Mouse (Mus musculus) spleen, postnatal 10 days (tissue): ENCODE data around the gene Exph5.

Source experiments
- DNase-seq, 2 experiments: peaks; one replicate each; pipeline ENCODE4 v3.0.0; 2021 to 2022; ENCODE audit warnings: low spot score in 2 of 2

Exph5 gene

DNA sequence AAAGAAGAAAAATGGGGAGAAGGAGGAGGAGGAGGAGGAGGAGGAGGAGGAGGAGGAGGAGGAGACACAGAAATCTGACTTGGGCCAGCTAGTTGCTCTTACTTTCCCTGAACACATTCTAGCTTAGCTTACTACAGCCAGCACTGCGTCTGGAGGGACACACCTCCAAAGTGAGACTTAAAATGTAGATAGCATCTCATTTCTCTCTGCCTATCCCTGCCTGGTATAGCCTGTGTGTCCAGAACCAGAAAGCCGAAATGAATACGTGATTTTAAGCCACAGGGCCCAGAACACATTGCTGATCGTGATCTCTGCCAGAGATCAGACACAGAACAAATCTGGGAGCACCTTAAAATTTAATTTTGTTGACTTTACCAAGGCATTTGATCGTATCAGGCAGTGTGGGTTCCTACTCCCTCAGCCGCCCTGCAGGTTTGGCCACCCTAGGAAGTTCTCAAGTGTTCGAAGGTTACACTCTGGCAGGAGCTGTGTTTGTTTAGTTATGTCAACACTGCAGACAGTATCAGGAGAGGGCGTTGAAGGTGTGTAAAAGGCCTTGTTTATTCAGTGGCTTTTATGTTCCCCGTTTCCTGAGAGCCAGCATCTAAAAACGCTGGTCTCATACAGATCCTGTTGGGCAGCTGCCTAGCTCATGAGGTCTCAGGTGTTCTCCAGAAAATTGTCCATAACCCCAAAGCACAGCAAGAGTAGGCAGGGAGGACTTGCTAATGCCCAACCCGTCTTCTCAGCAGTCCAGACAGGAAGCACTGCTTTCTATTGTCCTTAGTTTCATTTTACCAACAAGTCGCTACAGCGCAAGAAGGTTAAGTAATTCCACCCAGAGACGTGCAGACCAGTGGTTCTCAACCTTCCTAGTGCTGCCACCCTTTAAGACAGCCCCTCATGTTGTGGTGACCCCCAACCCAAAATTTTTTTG, 55.0 kb downstream of the Exph5 start:
- DNase-seq, result no peak

DNA sequence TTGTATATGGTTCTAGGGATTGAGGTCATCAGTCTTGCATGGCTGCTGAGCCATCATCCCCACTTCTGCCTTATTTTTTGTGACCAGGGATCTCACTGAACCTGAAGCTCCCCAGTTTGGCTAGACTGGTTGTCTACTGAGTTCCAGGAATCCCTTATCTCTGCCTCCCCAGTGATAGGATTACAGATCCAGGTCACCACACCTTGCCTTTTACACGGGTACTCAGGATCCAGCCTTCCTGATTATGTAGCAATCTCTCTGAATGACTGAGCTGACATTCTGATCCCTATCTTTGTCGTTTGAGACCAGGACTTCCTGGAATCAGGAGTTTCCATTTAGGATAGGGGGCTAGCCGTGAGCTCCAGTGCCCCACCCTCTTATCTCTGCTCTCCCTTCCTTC, 69.9 kb downstream of the Exph5 start:
- no peak for DNase-seq

DNA sequence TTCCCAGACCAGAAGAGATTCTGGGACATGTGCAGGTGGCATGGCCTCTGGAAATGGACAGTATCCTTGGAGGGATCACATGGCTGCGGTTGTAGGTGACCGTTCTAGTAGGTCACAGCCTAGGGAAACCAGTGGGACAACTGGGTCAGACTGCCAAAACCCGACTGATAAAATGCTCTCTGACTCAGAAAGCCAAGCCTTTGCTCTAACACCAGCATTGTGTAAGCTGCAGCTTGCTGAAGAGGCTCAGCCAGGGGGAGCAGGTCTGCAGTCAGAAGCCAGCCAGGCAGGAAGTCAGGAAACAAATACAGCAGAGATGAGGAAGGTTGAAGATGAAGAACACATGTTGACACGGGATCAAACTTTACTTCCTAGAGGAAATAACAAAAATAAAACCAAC, 74.4 kb downstream of the Exph5 start:
- no peak for DNase-seq

DNA sequence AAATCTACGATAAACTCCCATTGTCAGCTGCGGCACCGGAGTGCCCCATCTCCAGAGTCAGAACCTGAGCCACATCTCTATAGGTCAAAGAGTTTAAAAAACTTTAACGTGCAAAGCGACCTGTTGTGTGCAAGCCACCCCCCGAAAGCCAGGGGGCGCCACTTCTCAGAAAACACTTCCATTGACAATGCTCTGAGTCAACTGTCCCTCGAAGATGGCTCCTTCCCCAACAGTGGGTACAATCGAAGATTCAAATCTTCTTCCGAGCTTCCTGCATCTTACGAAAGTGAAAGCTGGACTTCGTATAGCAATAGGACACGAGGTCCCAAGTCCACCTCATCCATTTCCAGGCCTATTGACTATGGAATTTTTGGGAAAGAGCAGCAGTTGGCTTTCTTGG, 75.3 kb downstream of the Exph5 start:
- DNase-seq, result peak in 1 of 2 experiments; percentile 56

DNA sequence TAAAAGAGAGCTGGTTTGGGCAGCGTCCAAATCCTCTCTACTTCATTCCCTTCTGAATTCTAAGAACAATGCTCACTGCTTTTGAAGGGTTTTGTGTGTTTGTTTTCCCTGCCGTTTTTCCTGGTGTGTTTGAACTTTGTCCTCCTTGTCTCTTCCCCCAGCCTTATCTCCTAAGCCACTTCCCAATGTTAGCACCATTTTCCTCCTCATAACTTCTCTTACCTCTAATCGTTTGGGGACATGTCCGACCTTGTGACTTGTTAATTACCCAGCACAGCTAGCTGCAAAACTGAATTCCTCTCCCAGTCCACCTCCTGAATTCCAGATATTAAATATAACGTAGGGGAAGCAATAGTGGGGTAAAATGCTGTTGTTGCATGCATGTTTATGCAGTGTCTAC, 76.1 kb downstream of the Exph5 start:
- DNase-seq, result no peak

DNA sequence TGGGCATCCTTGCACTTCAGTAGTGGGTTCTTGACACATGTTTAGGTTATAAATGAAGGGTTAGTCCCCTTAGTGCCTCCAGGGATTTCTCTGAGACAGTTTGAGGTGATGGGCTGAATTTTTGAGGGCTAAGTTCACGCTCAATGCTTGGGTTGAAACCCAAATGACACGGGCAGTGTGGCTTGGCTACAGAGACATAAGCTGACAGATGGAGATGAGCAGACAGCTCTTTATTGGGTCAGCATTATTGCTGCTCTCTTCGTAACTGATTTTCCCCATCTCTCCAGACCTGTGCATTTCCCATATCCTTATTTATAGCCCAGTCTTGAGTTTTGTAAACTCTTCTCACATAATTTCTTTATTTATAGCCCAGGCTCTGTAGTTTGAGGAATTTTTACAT, 76.7 kb downstream of the Exph5 start:
- DNase-seq, result no peak

DNA sequence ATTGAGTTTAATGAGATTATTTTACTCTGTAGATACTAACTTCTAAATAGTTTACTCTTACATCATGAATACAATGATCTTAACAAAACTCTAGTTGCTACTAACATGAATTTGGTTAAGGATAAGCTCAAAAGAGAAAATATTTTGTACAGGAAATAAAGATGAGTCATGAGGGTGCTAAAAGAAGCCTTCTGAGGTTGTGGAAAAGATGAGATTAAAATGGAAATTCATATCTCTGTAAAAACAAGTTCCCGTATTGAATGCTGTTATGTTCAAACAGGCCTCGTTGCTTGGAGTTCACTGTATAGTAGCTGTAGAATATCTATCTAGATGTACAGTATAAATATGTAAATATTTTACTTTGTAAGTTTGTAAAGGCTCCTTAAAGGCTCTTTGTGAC, 79.1 kb downstream of the Exph5 start:
- no peak for DNase-seq

DNA sequence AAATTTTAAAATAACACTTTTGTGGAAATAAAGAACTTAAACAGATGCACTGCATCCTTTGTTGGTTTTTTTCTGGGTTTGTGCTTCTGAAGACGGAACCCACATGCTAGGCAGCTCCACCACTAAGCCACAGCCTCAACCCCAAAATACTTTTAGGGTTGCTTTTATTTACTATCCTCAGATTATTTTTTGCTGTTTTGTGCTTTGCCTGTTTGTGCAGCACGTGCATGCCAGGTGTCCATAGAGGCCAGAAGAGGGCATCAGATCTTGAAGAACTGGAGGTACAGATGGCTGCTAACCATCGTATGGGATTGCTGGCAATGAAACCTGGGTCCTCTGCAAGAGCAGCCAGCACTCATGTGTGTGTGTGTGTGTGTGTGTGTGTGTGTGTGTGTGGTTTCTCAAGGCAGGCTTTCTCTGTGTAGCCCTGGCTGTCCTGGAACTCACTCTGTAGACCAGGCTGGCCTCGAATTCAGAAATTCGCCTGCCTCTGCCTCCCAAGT, 79.7 kb downstream of the Exph5 start:
- no peak for DNase-seq

DNA sequence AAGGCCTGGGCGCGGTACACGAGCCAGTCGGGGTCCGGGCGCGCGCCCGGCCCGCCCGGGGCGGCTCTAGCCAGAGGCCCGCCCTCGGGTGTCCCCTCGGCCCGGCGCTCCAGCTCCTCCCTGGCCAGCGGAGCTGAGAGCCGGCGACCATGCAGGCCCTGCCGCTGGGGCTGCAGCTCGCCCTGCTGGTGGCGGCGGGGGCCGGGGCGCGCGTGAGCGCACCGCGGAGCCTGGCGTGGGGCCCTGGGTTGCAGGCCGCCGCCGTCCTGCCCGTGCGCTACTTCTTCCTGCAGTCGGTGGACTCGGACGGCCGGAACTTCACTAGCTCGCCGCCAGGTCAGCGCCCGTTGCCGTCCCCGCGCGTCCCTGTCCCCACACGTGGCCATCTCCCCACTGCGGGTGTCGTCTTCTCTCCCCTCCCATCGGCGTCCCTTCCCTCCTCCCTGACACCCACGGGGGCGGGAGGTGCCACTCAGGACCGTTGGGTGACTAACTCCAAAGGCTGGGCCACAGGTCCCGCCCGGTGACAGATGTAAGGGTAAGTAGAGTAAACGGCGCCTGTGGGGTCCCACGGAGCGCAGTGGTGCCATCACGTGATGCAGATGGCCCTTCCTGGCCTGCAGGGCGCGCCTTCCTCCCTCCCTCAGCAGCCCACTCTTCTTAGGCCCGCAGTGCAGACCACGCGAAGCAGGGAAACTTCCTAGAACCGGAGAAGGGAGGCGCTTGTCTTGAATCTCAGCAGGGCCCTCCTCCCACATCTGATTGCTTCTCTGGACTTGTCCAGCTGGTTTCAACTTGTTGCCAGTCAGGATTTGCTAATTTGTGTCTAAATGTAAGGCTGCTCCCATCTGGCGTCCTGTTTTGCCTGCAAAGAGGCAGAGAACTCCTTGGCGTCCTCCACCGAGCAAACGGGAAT, 82.7 kb downstream of the Exph5 start, which contains the start of gene Kdelc2:
Gene Kdelc2 (plus strand): TSS at position 75 of the 916 bp plus-strand sequence.
- peak; percentile 22 to 42 for DNase-seq

DNA sequence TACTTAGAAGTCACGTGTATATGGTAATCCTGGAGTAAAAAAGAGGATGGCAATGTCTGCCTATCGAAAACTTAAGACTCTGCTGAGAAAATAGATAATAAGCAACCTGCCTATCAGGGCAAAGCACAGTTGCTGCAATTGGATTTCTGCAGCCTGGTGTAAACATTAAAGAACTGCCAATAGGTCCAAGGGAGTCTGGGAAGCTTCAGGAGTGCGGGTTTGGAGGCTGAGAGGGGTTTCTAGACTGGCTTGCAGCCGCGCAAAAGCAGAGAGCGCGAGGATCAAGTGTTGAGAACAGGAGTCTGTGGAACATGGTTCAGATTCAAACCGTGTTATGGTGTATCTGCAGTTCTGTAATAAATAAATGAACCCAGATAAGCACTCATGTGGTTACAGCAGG, 83.4 kb downstream of the Exph5 start:
- no peak for DNase-seq

DNA sequence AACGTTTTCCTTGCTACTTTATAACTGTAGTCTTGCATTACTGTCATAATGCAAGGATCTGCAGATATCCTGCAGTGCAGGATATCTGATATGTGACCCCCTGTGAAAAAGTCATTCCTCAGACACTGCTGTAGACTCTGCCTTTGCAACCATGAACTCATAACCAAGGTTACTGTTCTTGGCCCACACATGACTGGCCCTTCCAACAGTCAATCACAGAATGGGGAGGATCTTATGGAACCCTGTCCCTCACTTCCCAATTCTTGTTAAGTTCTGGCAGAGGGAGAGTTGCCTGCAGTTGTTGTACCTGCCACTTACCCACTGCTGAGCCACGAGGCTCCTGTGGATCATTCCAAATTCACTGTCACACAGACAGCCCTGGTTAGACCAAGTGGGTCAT, 86.0 kb downstream of the Exph5 start:
- no peak for DNase-seq

DNA sequence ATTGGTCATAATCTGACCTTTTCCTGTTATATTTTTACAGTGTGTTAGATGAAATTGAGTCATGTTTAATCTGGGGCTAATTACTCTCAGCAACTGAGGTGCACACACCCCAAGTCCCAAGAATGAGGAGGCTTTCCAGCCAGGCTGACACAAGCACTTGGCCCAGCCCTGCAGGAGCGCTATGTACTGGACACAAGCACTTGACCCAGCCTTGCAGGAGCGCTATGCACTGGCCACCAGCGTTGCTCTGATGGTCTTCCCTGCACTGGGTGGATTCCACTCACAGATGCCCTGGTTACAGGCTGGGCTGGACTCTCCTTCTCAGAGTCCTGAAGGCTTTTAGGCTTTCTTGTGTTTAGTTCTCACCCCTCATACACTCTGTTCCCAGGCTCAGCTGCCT, 87.6 kb downstream of the Exph5 start:
- DNase-seq, result no peak

DNA sequence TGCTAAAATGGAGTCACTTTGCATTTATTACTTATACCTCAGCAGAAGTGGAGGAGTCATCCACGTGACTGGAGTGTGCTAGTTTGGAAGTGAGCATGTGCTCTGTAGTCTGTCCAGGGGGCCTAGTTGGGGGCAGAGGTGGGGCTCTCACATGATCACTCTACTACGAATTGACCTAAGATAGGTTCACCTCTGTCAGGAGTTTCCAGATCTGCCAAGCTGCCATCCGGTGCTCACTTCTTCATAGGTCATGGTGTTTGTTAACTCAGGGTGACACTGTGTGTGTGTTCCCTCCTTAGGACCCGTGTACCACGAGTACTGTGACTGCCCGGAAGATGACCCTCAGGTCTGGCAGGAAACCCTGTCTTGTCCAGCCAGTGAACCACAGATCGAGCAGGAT, 88.7 kb downstream of the Exph5 start:
- DNase-seq, result no peak

DNA sequence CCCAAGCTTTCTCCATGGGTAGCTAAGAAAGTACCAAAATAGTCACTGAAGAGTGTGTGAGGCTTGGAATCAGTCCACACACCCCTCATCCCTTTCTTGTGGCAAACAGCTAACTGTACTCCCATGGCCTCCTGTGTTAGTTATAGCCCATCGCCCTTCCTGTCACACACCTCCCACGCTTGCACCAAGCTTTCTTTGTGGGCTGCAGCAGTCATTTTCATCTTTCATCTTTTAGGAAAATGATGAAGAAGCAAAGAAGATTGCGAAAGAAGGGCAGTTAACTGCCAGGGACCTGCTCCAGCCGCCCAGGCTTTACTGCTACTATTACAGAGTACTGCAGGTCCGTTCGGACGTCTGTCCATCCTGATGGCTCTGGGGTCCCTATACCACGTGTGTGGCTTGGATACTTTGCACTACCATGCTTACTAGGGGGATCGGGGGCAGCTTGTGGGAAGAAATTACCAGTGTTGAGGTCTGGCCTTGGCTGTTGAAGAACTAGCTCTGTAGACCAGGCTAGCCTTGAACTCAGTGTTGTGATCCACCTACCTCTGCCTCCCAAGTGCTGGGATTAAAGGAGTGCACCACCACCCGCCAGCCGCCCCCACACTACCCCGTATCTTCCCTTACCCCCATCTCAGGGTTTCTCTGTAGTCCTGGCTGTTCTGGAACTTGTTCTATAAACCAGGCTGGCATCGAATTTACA, 96.4 kb downstream of the Exph5 start:
- no peak for DNase-seq

DNA sequence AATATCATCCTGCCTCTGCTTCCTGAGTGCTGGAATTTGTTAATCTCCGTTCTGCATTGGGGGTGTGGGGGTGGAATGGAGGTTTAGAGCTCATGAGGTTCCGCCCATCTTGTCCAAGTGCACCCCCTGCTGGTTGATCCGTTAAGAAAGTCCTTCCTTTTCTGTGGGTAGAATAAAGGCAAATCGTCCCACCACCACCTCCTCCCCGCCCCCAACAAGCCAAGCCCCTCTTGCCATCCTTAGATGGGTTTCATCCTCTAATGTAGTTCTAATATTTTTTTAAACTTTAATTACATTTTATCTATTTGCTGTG, 96.9 kb downstream of the Exph5 start:
- peak; percentile 32 to 78 for DNase-seq

DNA sequence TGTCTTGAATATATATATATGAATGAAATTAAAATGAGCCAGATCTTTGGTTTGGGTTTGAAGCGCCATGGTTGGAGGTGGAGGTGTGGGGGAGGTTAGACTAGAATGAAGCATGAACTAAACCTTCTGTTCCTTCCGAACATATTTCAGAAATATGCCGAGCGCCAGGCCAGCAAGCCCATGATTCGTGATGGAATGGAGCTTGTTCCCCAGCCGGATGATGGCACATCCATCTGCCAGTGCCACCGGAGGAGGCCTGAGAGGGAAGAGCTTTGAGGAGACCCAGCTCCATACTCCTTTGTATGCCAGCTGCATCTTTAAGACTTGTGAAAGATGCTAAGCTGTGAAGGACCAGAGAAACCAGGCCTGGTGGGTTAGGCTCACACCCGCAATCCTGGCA, 98.1 kb downstream of the Exph5 start:
- no peak for DNase-seq

DNA sequence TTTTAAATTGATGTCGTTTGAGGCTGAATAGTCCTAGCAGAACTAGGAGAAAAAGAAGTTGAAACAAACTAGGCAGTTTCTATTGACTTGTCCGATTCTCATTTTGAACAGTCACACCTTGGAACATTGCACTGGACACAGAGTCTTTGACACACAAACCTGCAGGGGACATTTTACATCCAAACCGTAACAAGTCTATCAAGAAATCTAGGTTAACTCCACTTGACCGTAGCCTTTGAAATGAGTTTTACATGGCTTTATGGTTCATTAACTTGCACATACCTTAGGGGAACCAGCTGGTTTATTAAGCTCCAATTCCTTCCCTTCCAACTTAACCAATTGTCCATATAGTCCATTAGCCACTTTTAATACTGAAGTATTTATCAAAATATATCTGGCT, 99.2 kb downstream of the Exph5 start:
- DNase-seq, result no peak

DNA sequence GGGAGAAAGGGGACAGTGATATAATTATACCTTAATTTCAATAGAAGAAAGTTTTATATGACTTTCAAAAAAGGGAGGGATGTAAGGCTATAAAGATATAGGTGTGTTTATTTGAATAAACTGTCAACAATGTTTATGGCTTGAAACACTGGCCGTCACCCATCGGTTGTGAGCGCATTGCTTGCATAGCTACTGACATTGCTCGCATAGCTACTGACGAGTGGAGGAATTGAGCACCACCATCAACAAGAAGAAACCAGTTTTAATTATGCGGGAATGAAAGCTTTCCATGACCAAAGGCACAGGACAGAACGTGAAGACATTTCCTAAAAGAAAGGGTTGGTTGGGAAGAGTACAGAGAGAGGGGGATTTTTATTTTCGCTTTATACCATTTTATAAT, 99.7 kb downstream of the Exph5 start:
- no peak for DNase-seq

DNA sequence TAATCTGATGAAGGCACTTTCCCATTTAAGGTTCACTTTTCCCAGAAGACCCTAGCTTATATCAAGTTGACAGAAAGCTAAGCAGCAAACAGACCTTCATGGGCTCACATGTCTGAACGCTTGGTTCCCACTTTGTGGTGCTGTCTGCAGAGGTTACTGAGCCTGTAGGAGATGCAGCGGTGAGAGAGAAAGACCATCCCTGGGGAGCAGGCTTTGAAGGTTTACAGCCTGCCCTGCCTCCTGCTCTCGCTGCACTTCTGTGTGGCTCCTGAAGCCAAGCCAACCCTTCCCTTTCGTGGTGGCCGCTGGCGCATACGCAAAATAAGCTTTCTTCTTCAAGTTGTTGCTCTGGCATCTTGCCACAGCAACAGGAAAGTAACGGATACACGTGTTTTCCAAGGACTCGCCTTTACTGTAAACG, 100.8 kb downstream of the Exph5 start, which contains the start of gene 4930550C14Rik:
Gene 4930550C14Rik (plus strand): TSS at position 35 of the 421 bp plus-strand sequence.
- DNase-seq, result no peak

DNA sequence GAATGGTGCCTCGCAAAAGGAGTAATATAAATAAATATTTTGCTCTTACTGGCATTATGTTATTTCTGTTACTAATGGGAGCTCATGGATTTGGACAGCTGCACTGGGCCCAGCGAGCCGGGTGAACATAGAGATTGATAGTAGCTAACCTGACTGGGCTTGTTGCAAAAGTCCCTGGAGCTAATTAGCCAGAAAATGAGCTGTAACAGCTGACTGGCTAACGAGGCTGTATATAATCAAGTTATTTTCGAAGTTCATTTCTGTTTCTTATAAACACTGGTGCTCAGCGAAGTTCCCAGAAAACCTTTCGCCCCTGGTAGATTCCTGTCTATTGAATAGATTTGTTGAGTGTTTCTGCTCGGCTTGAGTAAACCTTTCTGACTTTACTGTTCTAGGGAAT, 101.5 kb downstream of the Exph5 start:
- no peak for DNase-seq

DNA sequence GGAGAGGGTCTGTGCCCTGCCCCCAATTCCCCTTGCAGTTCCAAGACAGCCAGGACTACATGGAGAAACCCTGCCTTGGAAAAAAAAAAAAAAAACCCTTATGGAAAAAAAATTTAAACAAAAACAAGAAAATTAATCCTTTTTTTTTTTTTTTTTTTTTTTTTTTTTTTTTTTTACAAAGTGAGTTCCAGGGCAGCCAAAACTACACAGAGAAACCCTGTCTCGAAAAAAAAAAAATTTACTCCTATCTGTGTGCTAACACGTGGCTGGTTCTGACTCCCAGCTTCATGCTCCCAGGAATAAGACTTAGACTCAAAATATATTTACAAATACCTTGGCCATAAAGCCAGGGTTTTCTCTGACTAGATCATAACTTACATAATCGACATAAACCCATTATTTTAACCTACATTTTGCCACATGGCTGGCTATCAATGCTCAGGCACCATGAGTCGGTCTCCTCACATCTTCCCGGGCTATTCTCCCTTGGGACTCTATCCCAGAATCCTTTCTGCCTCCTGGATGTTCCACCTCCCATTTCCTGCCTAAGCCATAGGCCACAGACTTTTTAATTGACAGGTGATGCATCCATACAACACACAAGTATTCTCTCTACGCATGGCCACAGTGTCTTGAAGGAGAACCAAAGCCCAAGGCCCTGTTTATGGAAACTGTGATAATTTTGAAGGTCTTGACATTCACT, 102.7 kb downstream of the Exph5 start:
- no peak for DNase-seq
